In the genomic region with DNA sequence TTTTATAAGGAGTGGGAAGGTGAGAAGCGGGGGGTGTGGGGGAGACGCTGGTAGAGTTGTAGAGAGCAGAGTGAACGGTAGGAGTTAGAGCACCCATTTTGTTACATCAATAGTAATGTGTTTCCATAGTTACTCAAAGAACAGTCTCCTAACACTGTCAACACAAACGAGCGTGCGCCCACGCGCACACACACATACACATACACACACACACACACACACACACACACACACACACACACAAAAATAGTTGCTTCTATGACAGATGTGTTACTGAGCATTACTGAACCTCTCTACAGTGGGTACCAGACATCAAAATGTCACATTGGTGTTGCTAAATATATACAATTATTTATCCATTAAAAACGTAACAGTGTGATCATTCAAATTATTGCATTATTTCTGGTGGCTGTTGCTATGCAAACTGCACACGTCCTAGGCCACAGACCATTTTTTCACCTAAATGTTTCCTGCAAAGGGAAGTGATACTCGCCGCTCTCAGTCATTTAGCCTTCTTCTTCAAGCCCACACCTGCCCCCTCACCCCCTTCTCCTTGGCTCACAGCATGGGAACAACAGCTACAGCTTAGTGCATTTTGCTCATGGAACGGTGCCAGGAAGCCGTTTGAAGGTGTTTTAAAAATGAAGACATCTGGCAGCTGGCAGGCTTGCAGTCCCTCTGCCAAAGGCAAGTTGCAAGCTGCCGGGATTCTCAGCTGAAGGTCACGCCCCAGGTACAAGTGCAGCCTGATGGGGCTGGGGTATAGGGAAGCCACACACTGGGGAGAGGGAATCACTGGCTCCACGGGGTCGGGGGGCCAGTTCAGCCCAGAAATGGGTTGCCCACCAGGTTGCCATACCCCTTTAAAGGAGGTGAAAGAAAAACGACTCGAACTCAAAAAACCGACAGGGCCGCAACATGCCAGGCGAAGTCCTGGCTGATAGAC, we compare ENCODE assay signal across 9 mouse cellular contexts.
DNase-seq lines count a peak whose midpoint lies in the region; ATAC-seq and TF ChIP-seq lines count a peak whose summit lies in the region.
"Had no signal": no experiment of that assay in that cellular context is flagged by ENCODE, and none has a peak within 500 bp of the region (broad histone marks: within the 10 kb centered on the region; RNA-seq: fewer than 3 reads in every experiment).

No protein-coding gene starts in this region.

- intact Hi-C loops in gastrocnemius, adult 2 months (cut with DNase I) = no loop called here
- intact Hi-C loops in gastrocnemius, postnatal 36 days (cut with DNase I) = no loop called here

- WGBS in embryonic facial prominence, embryonic 14.5 days = 61% methylated on average over 23 of the region's 23 CpGs
- 78% methylated on average over 23 of the region's 23 CpGs for WGBS in hindbrain, embryonic 11.5 days
- WGBS in midbrain, embryonic 12.5 days = 69% methylated on average over 23 of the region's 23 CpGs

- no peak overlapping the region for H3K4me2 ChIP-seq in embryonic facial prominence, embryonic 14.5 days (ENCODE audit: low read depth, low read length)
- H3K4me2 ChIP-seq in hindbrain, embryonic 11.5 days (replicated peaks; ENCODE audit: low read depth, low read length) = no peak overlapping the region
- no peak overlapping the region for H3K4me2 ChIP-seq in midbrain, embryonic 12.5 days (replicated peaks)

- H3K9me3 ChIP-seq in embryonic facial prominence, embryonic 14.5 days (ENCODE audit: control insufficient read depth, low read length) = 0 out of 2 replicates have a peak, but pooled peaks cover 3% of the 10 kb centered on the region
- H3K9me3 ChIP-seq in hindbrain, embryonic 11.5 days (ENCODE audit: control insufficient read depth, low read length) = no peaks in the 10 kb centered on the region
- 0 out of 2 replicates have a peak, but pooled peaks cover 4% of the 10 kb centered on the region for H3K9me3 ChIP-seq in midbrain, embryonic 12.5 days

- H3K9ac ChIP-seq in embryonic facial prominence, embryonic 14.5 days (ENCODE audit: low read depth, low read length) = no peak overlapping the region
- no peak overlapping the region for H3K9ac ChIP-seq in hindbrain, embryonic 11.5 days (ENCODE audit: low read depth, low read length)
- H3K9ac ChIP-seq in midbrain, embryonic 12.5 days (replicated peaks) = peak overlapping the region; percentile 11; the same call in 1 of the 2 replicates

- no peaks in the 10 kb centered on the region for H3K27me3 ChIP-seq in embryonic facial prominence, embryonic 14.5 days (replicated peaks; ENCODE audit: control insufficient read depth, insufficient read depth, low read length)
- H3K27me3 ChIP-seq in hindbrain, embryonic 11.5 days (ENCODE audit: control insufficient read depth, insufficient read depth, low read length) = no peaks in the 10 kb centered on the region
- H3K27me3 ChIP-seq in midbrain, embryonic 12.5 days = 0 out of 2 replicates have a peak, but pooled peaks cover 3% of the 10 kb centered on the region

- H3K4me3 ChIP-seq in embryonic facial prominence, embryonic 14.5 days (ENCODE audit: low read depth, low read length) = no peak overlapping the region
- H3K4me3 ChIP-seq in hindbrain, embryonic 11.5 days (ENCODE audit: low read depth, low read length) = no peak overlapping the region
- no peak overlapping the region for H3K4me3 ChIP-seq in midbrain, embryonic 12.5 days
- H3K4me3 ChIP-seq in gastrocnemius, adult 2 months = no peak overlapping the region

- ATAC-seq in embryonic facial prominence, embryonic 14.5 days (ENCODE audit: low read depth) = peak; percentile 84
- ATAC-seq in hindbrain, embryonic 11.5 days (ENCODE audit: low FRiP score) = peak; percentile 30; the same call in 1 of the 2 replicates
- peak; percentile 30; the same call in 1 of the 2 replicates for ATAC-seq in midbrain, embryonic 12.5 days (ENCODE audit: low FRiP score, low read depth)

- TF ChIP-seq CTCF in gastrocnemius, adult 2 months (IDR thresholded peaks at IDR 0.05) = no peak

- no peaks in the 10 kb centered on the region; the same call in 1 of the 2 replicates for H3K4me1 ChIP-seq in embryonic facial prominence, embryonic 14.5 days (ENCODE audit: control insufficient read depth, insufficient read depth, low read length)
- no peaks in the 10 kb centered on the region for H3K4me1 ChIP-seq in hindbrain, embryonic 11.5 days (replicated peaks; ENCODE audit: control insufficient read depth, insufficient read depth, low read length)
- H3K4me1 ChIP-seq in midbrain, embryonic 12.5 days = peaks cover 18% of the 10 kb centered on the region

- no peaks in the 10 kb centered on the region for H3K36me3 ChIP-seq in embryonic facial prominence, embryonic 14.5 days (ENCODE audit: control insufficient read depth, insufficient read depth, low read length)
- no peaks in the 10 kb centered on the region for H3K36me3 ChIP-seq in hindbrain, embryonic 11.5 days (ENCODE audit: control insufficient read depth, insufficient read depth, low read length)
- H3K36me3 ChIP-seq in midbrain, embryonic 12.5 days = no peaks in the 10 kb centered on the region
- H3K36me3 ChIP-seq: G1E had no signal

- no peak overlapping the region for H3K27ac ChIP-seq in embryonic facial prominence, embryonic 14.5 days (replicated peaks; ENCODE audit: low read depth, low read length)
- no peak overlapping the region for H3K27ac ChIP-seq in hindbrain, embryonic 11.5 days (ENCODE audit: low read depth, low read length)
- no peak overlapping the region for H3K27ac ChIP-seq in midbrain, embryonic 12.5 days (replicated peaks)
- no peak overlapping the region for H3K27ac ChIP-seq in gastrocnemius, adult 2 months

- peak; percentile 17 for DNase-seq in layer of hippocampus, adult 11-12 months (ENCODE audit: low spot score)
- DNase-seq in layer of hippocampus, postnatal 14 days (ENCODE audit: low spot score in 2 of 2) = no peak
- peak; percentile 90 for DNase-seq in embryonic facial prominence, embryonic 14.5 days (ENCODE audit: low spot score)
- no peak for DNase-seq in hindbrain, embryonic 11.5 days (ENCODE audit: low spot score)
- DNase-seq in gastrocnemius, adult 2 months = no peak
- DNase-seq in spleen, adult 12 weeks (ENCODE audit: low spot score) = no peak
- no peak for DNase-seq in gastrocnemius, postnatal 36 days

Comparison
In these comparisons a context has a peak if more than half of its experiments do, and no peak if none do; other contexts are left out.
1. DNase-seq: peak in layer of hippocampus, adult 11-12 months (single experiment) and embryonic facial prominence, embryonic 14.5 days (single experiment); none in layer of hippocampus, postnatal 14 days (0 of 2), hindbrain, embryonic 11.5 days (single experiment), gastrocnemius, adult 2 months (single experiment), spleen, adult 12 weeks (single experiment) and gastrocnemius, postnatal 36 days (0 of 2).
2. ATAC-seq: peak in every context shown above with its lines; median percentile 84 in embryonic facial prominence, embryonic 14.5 days; 30 in hindbrain, embryonic 11.5 days; 30 in midbrain, embryonic 12.5 days.